Comparison of ENCODE assay signal across 8 mouse cellular contexts in genomic region chr5:15935234-15935728, GRCm38 (mm10). TPM values are rescaled to one million over a fixed set of nuclear protein-coding genes. Genes with fewer than 3 reads are reported as not detected.
A peak's percentile ranks its signal among the peaks of the same experiment; 100 is the strongest.
DNase-seq lines count a peak whose midpoint lies in the region; ATAC-seq and TF ChIP-seq lines count a peak whose summit lies in the region.

No protein-coding gene starts in this region.

- no peak for TF ChIP-seq CTCF in C2C12 (IDR thresholded peaks at IDR 0.05; ENCODE audit: control insufficient read depth, insufficient read depth, insufficient read length)
- no peak for TF ChIP-seq CTCF in embryonic fibroblast, embryonic 13.5 days (IDR thresholded peaks at IDR 0.05; ENCODE audit: borderline replicate concordance, insufficient read depth, low read length)

- H3K4me2 ChIP-seq in heart, embryonic 16.5 days (ENCODE audit: low read depth, low read length), result peak overlapping the region; percentile 80
- peak overlapping the region; percentile 79 for H3K4me2 ChIP-seq in limb, embryonic 11.5 days (ENCODE audit: low read depth, severe bottlenecking)
- peak overlapping the region; percentile 68 for H3K4me2 ChIP-seq in myocyte (ENCODE audit: low read depth)

- peaks cover 5% of the 10 kb centered on the region for H3K36me3 ChIP-seq in C2C12 (ENCODE audit: control insufficient read depth, insufficient read depth)
- no peaks in the 10 kb centered on the region for H3K36me3 ChIP-seq in heart, embryonic 16.5 days (ENCODE audit: control insufficient read depth, insufficient read depth)
- H3K36me3 ChIP-seq in limb, embryonic 11.5 days (ENCODE audit: control insufficient read depth, insufficient read depth, low read length), result no peaks in the 10 kb centered on the region
- peaks cover 6% of the 10 kb centered on the region for H3K36me3 ChIP-seq in myocyte (ENCODE audit: control insufficient read depth, insufficient read depth)

- peaks cover 41% of the 10 kb centered on the region for H3K79me3 ChIP-seq in C2C12 (ENCODE audit: low read depth)

- no peaks in the 10 kb centered on the region for H3K27me3 ChIP-seq in C2C12 (ENCODE audit: control insufficient read depth, insufficient read depth, insufficient read length)
- no peaks in the 10 kb centered on the region for H3K27me3 ChIP-seq in heart, embryonic 16.5 days (ENCODE audit: control insufficient read depth, insufficient read depth, low read length)
- H3K27me3 ChIP-seq in limb, embryonic 11.5 days (ENCODE audit: control insufficient read depth, insufficient read depth, low read length), result no peaks in the 10 kb centered on the region
- no peaks in the 10 kb centered on the region for H3K27me3 ChIP-seq in myocyte (ENCODE audit: control insufficient read depth, insufficient read depth, insufficient read length)

- 0 out of 2 replicates have a peak, but pooled peaks have one; percentile 49 for ATAC-seq in heart, embryonic 16.5 days (replicated peaks; ENCODE audit: extremely low read depth, insufficient read depth, low FRiP score)
- ATAC-seq in limb, embryonic 11.5 days (ENCODE audit: insufficient number of reproducible peaks, low FRiP score, low TSS enrichment, low read depth), result peak; percentile 39; the same call in 1 of the 2 replicates
- no peak for ATAC-seq in megakaryocyte progenitor cell, adult 5-6 weeks (replicated peaks; ENCODE audit: poor library complexity)

- H3K79me2 ChIP-seq in C2C12 (ENCODE audit: control insufficient read depth, insufficient read depth) (peaks cover 53% of the 10 kb centered on the region), myocyte (ENCODE audit: control insufficient read depth, insufficient read depth) (peaks cover 53% of the 10 kb centered on the region)

- H3K9me3 ChIP-seq in heart, embryonic 16.5 days (replicated peaks; ENCODE audit: control insufficient read depth, low read length), result no peaks in the 10 kb centered on the region
- no peaks in the 10 kb centered on the region for H3K9me3 ChIP-seq in limb, embryonic 11.5 days (ENCODE audit: control insufficient read depth, low read length)

- H3K27ac ChIP-seq in embryonic fibroblast, embryonic 13.5 days (ENCODE audit: insufficient read depth, low read length), result no peak overlapping the region
- H3K27ac ChIP-seq in heart, embryonic 16.5 days (ENCODE audit: low read length), result peak overlapping the region; percentile 93
- peak overlapping the region; percentile 77 for H3K27ac ChIP-seq in limb, embryonic 11.5 days (replicated peaks; ENCODE audit: low read depth, low read length)

- WGBS in heart, embryonic 16.5 days, result 2% methylated on average over 27 of the region's 27 CpGs
- under 1% methylated on average over 26 of the region's 27 CpGs for WGBS in limb, embryonic 11.5 days

- no peaks in the 10 kb centered on the region for H3K4me1 ChIP-seq in embryonic fibroblast, embryonic 13.5 days (ENCODE audit: control insufficient read depth, insufficient read depth, low read length)
- H3K4me1 ChIP-seq in heart, embryonic 16.5 days (ENCODE audit: control insufficient read depth, insufficient read depth, low read length), result peaks cover 5% of the 10 kb centered on the region; the same call in 1 of the 2 replicates
- H3K4me1 ChIP-seq in limb, embryonic 11.5 days (ENCODE audit: control insufficient read depth, insufficient read depth, low read length), result 0 out of 2 replicates have a peak, but pooled peaks cover 3% of the 10 kb centered on the region

- peak; percentile 32 for DNase-seq in R1 (ENCODE audit: low read depth, low spot score)
- DNase-seq in limb, embryonic 11.5 days (ENCODE audit: low spot score), result no peak
- DNase-seq in spleen, postnatal 36 days (ENCODE audit: low spot score in 2 of 2), result no peak

- H3K9ac ChIP-seq in heart, embryonic 16.5 days (ENCODE audit: low read length), result peak overlapping the region; percentile 94
- H3K9ac ChIP-seq in limb, embryonic 11.5 days (ENCODE audit: low read length), result peak overlapping the region; percentile 91

- peak overlapping the region; percentile 80 for H3K4me3 ChIP-seq in C2C12 (ENCODE audit: insufficient read depth, poor library complexity, severe bottlenecking)
- H3K4me3 ChIP-seq in embryonic fibroblast, embryonic 13.5 days (ENCODE audit: insufficient read depth, low read length), result peak overlapping the region; percentile 81
- peak overlapping the region; percentile 84 for H3K4me3 ChIP-seq in heart, embryonic 16.5 days (ENCODE audit: low read length)
- peak overlapping the region; percentile 63 for H3K4me3 ChIP-seq in limb, embryonic 11.5 days (ENCODE audit: low read depth, low read length)
- H3K4me3 ChIP-seq in myocyte, result peak overlapping the region; percentile 73

- H3ac ChIP-seq in C2C12 (ENCODE audit: control insufficient read depth, insufficient read length, low read depth) (peak overlapping the region; percentile 96), myocyte (ENCODE audit: control insufficient read depth, insufficient read length) (peak overlapping the region; percentile 99)

- TF ChIP-seq POLR2A in embryonic fibroblast, embryonic 13.5 days (IDR thresholded peaks at IDR 0.05; ENCODE audit: low read depth, low read length), result no peak
- TF ChIP-seq POLR2A in myocyte (IDR thresholded peaks at IDR 0.05; ENCODE audit: insufficient read length, low read depth), result no peak

TF ChIP-seq in C2C12, 6 proteins besides CTCF, POLR2A, EP300 and RAD21:
- TF ChIP-seq USF1 (IDR thresholded peaks at IDR 0.05; ENCODE audit: low read depth) (no peak), MYOD1 (IDR thresholded peaks at IDR 0.05; ENCODE audit: control insufficient read depth, insufficient read length, low read depth) (no peak)

TF ChIP-seq in myocyte, 11 proteins besides CTCF, POLR2A, EP300 and RAD21:
- TF ChIP-seq MYOD1 (IDR thresholded peaks at IDR 0.05; ENCODE audit: control insufficient read depth in 1 of 3, insufficient read length in 2 of 3, low read depth in 2 of 3), result no peak
- TF ChIP-seq POLR2AphosphoS2 (IDR thresholded peaks at IDR 0.05; ENCODE audit: insufficient read length, low read depth), result peak; percentile 29

RNA-seq across cellular contexts. Expression of gene Cacna2d1, which starts 0.8 kb away (rescaled TPM):
- polyA plus RNA-seq in C2C12 (2012; fragmentation: generic; extraction: Trizol), result 20.4 TPM
- 49.3 and 55.7 TPM in 2 replicates for polyA plus RNA-seq in embryonic fibroblast, embryonic 13.5 days (2011; ENCODE audit: insufficient read length, low read depth, missing spikeins)
- 14.9 and 15.2 TPM in 2 replicates for polyA plus RNA-seq in heart, embryonic 16.5 days (2015; fragmentation: Nextera tagmentation; extraction: Ambion mirVana)
- 9.5 and 10.9 TPM in 2 replicates for polyA plus RNA-seq in limb, embryonic 11.5 days (2014; fragmentation: Nextera tagmentation; extraction: Ambion mirVana)
- polyA plus RNA-seq in myocyte (2012; fragmentation: generic; extraction: Trizol), result 27.2 TPM
- not detected in 2 replicates for total RNA-seq in megakaryocyte progenitor cell, adult 5-6 weeks (2015)
- total RNA-seq in megakaryocyte progenitor cell, adult 5-6 weeks (2017), result not detected in 2 replicates
